Mouse (Mus musculus) stomach, embryonic 15.5 days (tissue): ENCODE results near the gene Msx1. TPM values are rescaled to one million over a fixed set of nuclear protein-coding genes. Genes with fewer than 3 reads are reported as not detected.

Experiments used
- ATAC-seq: fragments of 200-750 bp; cut with Nextera tagmentation; 2 replicates; pipeline ENCODE4 v1.8.0; 2017; ENCODE audit warnings: low read depth, moderate number of reproducible peaks, moderate TSS enrichment; ENCODE audit not compliant: insufficient read depth, low FRiP score
- H3K27ac ChIP-seq: fragments of 300-500 bp; sonication (generic); 2 replicates; pipeline ENCODE4 v1.5.1; 2015; ENCODE audit warnings: mild to moderate bottlenecking, inconsistent platforms
- H3K27me3 ChIP-seq: fragments of 300-500 bp; sonication (generic); replicated peaks from 2 replicates; pipeline ENCODE4 v1.6.1; 2015; ENCODE audit warnings: inconsistent platforms
- H3K36me3 ChIP-seq: fragments of 300-500 bp; sonication (generic); 2 replicates; pipeline ENCODE4 v1.6.1; 2015; ENCODE audit warnings: inconsistent platforms
- H3K4me1 ChIP-seq: fragments of 300-500 bp; sonication (generic); 2 replicates; pipeline ENCODE4 v1.6.1; 2015; ENCODE audit warnings: inconsistent platforms
- H3K4me2 ChIP-seq: fragments of 300-500 bp; sonication (generic); 2 replicates; pipeline ENCODE4 v1.6.1; 2015; ENCODE audit warnings: mild to moderate bottlenecking, inconsistent platforms
- H3K4me3 ChIP-seq: fragments of 300-500 bp; sonication (generic); replicated peaks from 2 replicates; pipeline ENCODE4 v1.5.1; 2015; ENCODE audit warnings: inconsistent platforms
- H3K9ac ChIP-seq: fragments of 300-500 bp; sonication (generic); 2 replicates; pipeline ENCODE4 v1.6.1; 2015; ENCODE audit warnings: inconsistent platforms
- H3K9me3 ChIP-seq: fragments of 300-500 bp; sonication (generic); 2 replicates; pipeline ENCODE4 v1.6.1; 2016; ENCODE audit warnings: inconsistent platforms
- WGBS: fragments of 180-500 bp; shearing (Covaris S2); methylation state at CpG from one replicate; pipeline ENCODE4 v1.1.7; 2015; 5-methylcytosine and 5-hydroxymethylcytosine counted together
- polyA plus RNA-seq: library from polyadenylated mRNA; unstranded; fragments of >200 nt; fragmentation: Nextera tagmentation; extraction: Ambion mirVana; gene quantifications from 2 replicates; pipeline ENCODE4 v1.2.1, GENCODE M21; 2015

Gene Msx1
- polyA plus RNA-seq, 1 experiment from 2014 or later: 3.3 TPM

DNA sequence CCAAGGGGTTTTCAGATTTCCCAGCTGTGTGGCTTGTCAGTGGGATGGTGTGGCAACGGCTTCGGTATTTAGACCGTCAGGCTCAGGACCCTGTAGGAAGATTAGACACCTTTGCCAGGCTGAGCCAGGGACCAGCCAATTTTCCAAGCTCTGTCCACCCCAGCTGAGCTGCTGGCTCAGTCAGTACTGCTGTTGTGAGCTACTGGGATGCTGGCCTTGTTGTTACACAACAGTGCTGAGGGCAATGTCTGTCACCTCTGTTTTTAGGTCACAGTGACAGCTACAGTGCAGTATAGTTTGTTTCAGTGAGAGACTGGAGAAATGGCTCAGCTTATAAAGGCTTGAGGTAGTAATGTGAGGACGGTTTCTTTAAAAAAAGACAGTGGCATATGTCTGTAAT lies 50.4 kb downstream of the Msx1 start:
- H3K4me1 ChIP-seq: no peaks in the 10 kb centered on the region
- H3K9me3 ChIP-seq: no peaks in the 10 kb centered on the region
- 69% methylated on average over 4 of the region's 4 CpGs for WGBS
- no peak overlapping the region for H3K4me2 ChIP-seq
- H3K36me3 ChIP-seq: no peaks in the 10 kb centered on the region
- no peaks in the 10 kb centered on the region for H3K27me3 ChIP-seq
- H3K9ac ChIP-seq: no peak overlapping the region
- H3K27ac ChIP-seq: no peak overlapping the region
- no peak for ATAC-seq
- no peak overlapping the region for H3K4me3 ChIP-seq

DNA sequence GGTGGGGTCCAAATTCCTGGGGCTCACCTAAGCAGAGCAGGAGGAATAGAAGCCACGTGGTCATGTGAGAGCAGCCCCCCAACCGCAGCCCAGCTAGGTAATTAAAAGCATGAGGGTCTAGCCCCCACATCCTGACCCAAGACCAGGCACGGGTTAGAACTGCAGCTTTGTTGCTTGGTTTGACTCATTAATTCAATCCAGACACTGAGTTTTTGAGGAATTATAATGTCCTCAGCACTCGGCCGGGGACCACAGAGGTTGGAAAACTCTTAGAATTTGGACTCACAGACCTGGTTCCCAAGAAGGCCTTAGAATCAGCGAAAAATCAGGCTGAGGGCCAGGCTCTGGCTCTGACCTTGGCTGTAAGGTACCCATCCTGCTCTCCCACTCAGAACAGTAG lies 53.5 kb downstream of the Msx1 start:
- Histone ChIP-seq H3K36me3 (no peaks in the 10 kb centered on the region), H3K4me1 (no peaks in the 10 kb centered on the region), H3K9ac (no peak overlapping the region), H3K9me3 (no peaks in the 10 kb centered on the region), H3K4me3 (no peak overlapping the region), H3K4me2 (no peak overlapping the region), H3K27ac (no peak overlapping the region), H3K27me3 (no peaks in the 10 kb centered on the region)
- ATAC-seq: no peak
- WGBS: 88% methylated on average over 6 of the region's 6 CpGs

Other genes with a start within 250 kb of the Msx1 start
- gene Stk32b, start 107.4 kb downstream of the Msx1 start, polyA plus RNA-seq: 0.50 and 0.55 TPM in 2 replicates
- gene Cytl1, start 89.1 kb downstream of the Msx1 start, polyA plus RNA-seq: 0.27 and 0.63 TPM in 2 replicates
- 37.2 and 43.1 TPM in 2 replicates for gene Stx18, start 214.2 kb upstream of the Msx1 start, polyA plus RNA-seq